Mouse (Mus musculus) MEL (cell line): ENCODE data around the gene Mylk.

Experiments
- BHLHE40 ChIP-seq: IDR thresholded peaks from 2 replicates; pipeline ENCODE4 v1.6.1; 2012; ENCODE audit warnings: low read depth, mild to moderate bottlenecking, inconsistent platforms, low read length, improper control_type of control experiment, borderline replicate concordance
- CTCF ChIP-seq, 3 experiments: IDR thresholded peaks in 2 of 3; conservative IDR thresholded peaks in 1 of 3; 2 replicates each; pipeline ENCODE4 v1.5.1; 2011 to 2012; ENCODE audit warnings: low read length in 3 of 3, low read depth in 2 of 3, mild to moderate bottlenecking in 2 of 3, improper control_type of control experiment in 1 of 3, inconsistent platforms in 1 of 3, mixed read lengths in 1 of 3, moderate library complexity in 1 of 3; ENCODE audit not compliant: control insufficient read depth in 1 of 3, insufficient read depth in 1 of 3, poor library complexity in 1 of 3, severe bottlenecking in 1 of 3
- KAT2A ChIP-seq: conservative IDR thresholded peaks from 2 replicates; pipeline ENCODE4 v1.6.1; 2012; ENCODE audit warnings: low read depth, low read length, improper control_type of control experiment, inconsistent platforms
- MAZ ChIP-seq: IDR thresholded peaks from 2 replicates; pipeline ENCODE4 v1.6.1; 2012; ENCODE audit warnings: low read depth, mild to moderate bottlenecking, inconsistent platforms, low read length, improper control_type of control experiment
- POLR2A ChIP-seq, 2 experiments: IDR thresholded peaks; 2 replicates each; pipeline ENCODE4 v1.6.1; 2011 to 2012; ENCODE audit warnings: low read length in 2 of 2, mild to moderate bottlenecking in 2 of 2, control low read depth in 1 of 2, improper control_type of control experiment in 1 of 2, low read depth in 1 of 2, moderate library complexity in 1 of 2; ENCODE audit not compliant: control insufficient read depth in 1 of 2, insufficient read depth in 1 of 2, poor library complexity in 1 of 2
- POLR2AphosphoS5 ChIP-seq: IDR thresholded peaks from 2 replicates; pipeline ENCODE4 v1.6.1; 2012; ENCODE audit warnings: low read depth, borderline replicate concordance, mild to moderate bottlenecking, inconsistent platforms, low read length, moderate library complexity, mixed read lengths
- RAD21 ChIP-seq: IDR thresholded peaks from 2 replicates; pipeline ENCODE4 v1.6.1; 2011; ENCODE audit warnings: mild to moderate bottlenecking, low read depth, low read length, improper control_type of control experiment
- ZKSCAN1 ChIP-seq: IDR thresholded peaks from 2 replicates; pipeline ENCODE4 v1.6.1; 2012; ENCODE audit warnings: low read depth, mild to moderate bottlenecking, inconsistent platforms, low read length, improper control_type of control experiment, moderate library complexity
- ZMIZ1 ChIP-seq: IDR thresholded peaks from 2 replicates; pipeline ENCODE4 v1.6.1; 2012; ENCODE audit warnings: low read depth, mild to moderate bottlenecking, inconsistent platforms, low read length, improper control_type of control experiment, moderate library complexity

GRCm38 (mm10) chr16:34861744-34862365, 116.8 kb downstream of the Mylk start:
- TF ChIP-seq POLR2A (IDR thresholded peaks at IDR 0.05; ENCODE audit: control insufficient read depth in 1 of 2, insufficient read depth in 1 of 2, low read depth in 1 of 2, low read length in 2 of 2, poor library complexity in 1 of 2) (no peak), CTCF (IDR thresholded peaks at IDR 0.05 in 2 of 3, conservative IDR thresholded peaks at IDR 0.05 in 1 of 3; ENCODE audit: control insufficient read depth in 1 of 3, insufficient read depth in 1 of 3, low read depth in 2 of 3, low read length in 3 of 3, poor library complexity in 1 of 3, severe bottlenecking in 1 of 3) (no peak), KAT2A (no peak), ZMIZ1 (no peak), RAD21 (no peak), MAZ (no peak), BHLHE40 (no peak), POLR2AphosphoS5 (no peak), ZKSCAN1 (no peak)
